Mouse (Mus musculus) CH12.LX (cell line): ENCODE data around the gene Usp42. TPM values are rescaled to one million over a fixed set of nuclear protein-coding genes. Genes with fewer than 3 reads are reported as not detected.

Source experiments
- DNase-seq: peaks from one replicate; pipeline ENCODE4 v3.0.0-alpha.2; 2013; ENCODE audit errors: extremely low read depth
- H3K27ac ChIP-seq: 2 replicates; pipeline ENCODE4 v1.5.1; 2012; ENCODE audit warnings: low read depth, mild to moderate bottlenecking, control low read depth, moderate library complexity; ENCODE audit not compliant: insufficient read depth
- H3K27me3 ChIP-seq: replicated peaks from 2 replicates; pipeline ENCODE3; 2012; ENCODE audit warnings: inconsistent platforms
- H3K36me3 ChIP-seq, 2 experiments: replicated peaks in 1 of 2; 2 replicates each; pipeline versions ENCODE3 to v1.6.1; 2012; ENCODE audit warnings: inconsistent platforms in 1 of 2, low read length in 1 of 2, mild to moderate bottlenecking in 1 of 2, mixed read lengths in 1 of 2, moderate library complexity in 1 of 2; ENCODE audit not compliant: control insufficient read depth in 1 of 2, insufficient read depth in 1 of 2
- H3K4me1 ChIP-seq, 2 experiments: 2 replicates each; pipeline ENCODE4 v1.6.1; 2012; ENCODE audit warnings: inconsistent platforms in 1 of 2, moderate library complexity in 1 of 2; ENCODE audit not compliant: insufficient read depth in 2 of 2, control insufficient read depth in 1 of 2
- H3K4me2 ChIP-seq: 2 replicates; pipeline ENCODE4 v1.6.1; 2012; ENCODE audit warnings: low read depth, mild to moderate bottlenecking, control low read depth; ENCODE audit not compliant: poor library complexity, insufficient read depth, severe bottlenecking
- H3K4me3 ChIP-seq, 3 experiments: fragments of 150-350 bp in 1 of 3; sonication (generic) in 1 of 3; replicated peaks in 1 of 3; 2 replicates each; pipeline versions ENCODE3 to v1.5.1; 2011 to 2012; ENCODE audit warnings: low read depth in 2 of 3, low read length in 2 of 3, mild to moderate bottlenecking in 2 of 3, moderate library complexity in 2 of 3, control low read depth in 1 of 3, improper control_type of control experiment in 1 of 3, inconsistent platforms in 1 of 3, mixed read lengths in 1 of 3; ENCODE audit not compliant: poor library complexity in 1 of 3
- H3K79me2 ChIP-seq: replicated peaks from 2 replicates; pipeline ENCODE4 v1.6.1; 2012; ENCODE audit warnings: mild to moderate bottlenecking, moderate library complexity; ENCODE audit not compliant: control insufficient read depth, poor library complexity, insufficient read depth, severe bottlenecking; ENCODE audit errors: extremely low read depth
- H3K9ac ChIP-seq: 2 replicates; pipeline ENCODE4 v1.6.1; 2012; ENCODE audit warnings: low read depth, mild to moderate bottlenecking, control low read depth, moderate library complexity; ENCODE audit not compliant: insufficient read depth
- H3K9me3 ChIP-seq: replicated peaks from 2 replicates; pipeline ENCODE3; 2012; ENCODE audit warnings: low read length, inconsistent platforms, mixed read lengths
- CTCF ChIP-seq, 2 experiments: IDR thresholded peaks in 1 of 2; conservative IDR thresholded peaks in 1 of 2; 2 replicates each; pipeline ENCODE4 v1.5.1; 2011 to 2012; ENCODE audit warnings: low read depth in 2 of 2, low read length in 2 of 2, improper control_type of control experiment in 1 of 2, inconsistent platforms in 1 of 2, mild to moderate bottlenecking in 1 of 2, moderate library complexity in 1 of 2
- E2F4 ChIP-seq: IDR thresholded peaks from 2 replicates; pipeline ENCODE4 v1.6.1; 2011; ENCODE audit warnings: low read depth, low read length, improper control_type of control experiment; ENCODE audit not compliant: insufficient replicate concordance
- ELF1 ChIP-seq: IDR thresholded peaks from 2 replicates; pipeline ENCODE4 v1.6.1; 2014; ENCODE audit warnings: low read depth, mild to moderate bottlenecking, inconsistent platforms, low read length, improper control_type of control experiment
- MAFK ChIP-seq: IDR thresholded peaks from 2 replicates; pipeline ENCODE4 v1.6.1; 2011; ENCODE audit warnings: low read length, improper control_type of control experiment; ENCODE audit not compliant: insufficient replicate concordance
- MXI1 ChIP-seq: IDR thresholded peaks from 2 replicates; pipeline ENCODE4 v1.6.1; 2011; ENCODE audit warnings: mild to moderate bottlenecking, low read depth, low read length, improper control_type of control experiment
- RAD21 ChIP-seq: IDR thresholded peaks from 2 replicates; pipeline ENCODE4 v1.6.1; 2011; ENCODE audit warnings: low read depth, mild to moderate bottlenecking, low read length, improper control_type of control experiment, moderate library complexity
- RCOR1 ChIP-seq: conservative IDR thresholded peaks from 2 replicates; pipeline ENCODE4 v1.6.1; 2012; ENCODE audit warnings: low read depth, mild to moderate bottlenecking, inconsistent platforms, low read length, improper control_type of control experiment
- SIN3A ChIP-seq: IDR thresholded peaks from 2 replicates; pipeline ENCODE4 v1.6.1; 2012; ENCODE audit warnings: low read length, improper control_type of control experiment, inconsistent platforms
- TBP ChIP-seq: conservative IDR thresholded peaks from 2 replicates; pipeline ENCODE4 v1.6.1; 2011; ENCODE audit warnings: low read depth, low read length, improper control_type of control experiment
- USF1 ChIP-seq: IDR thresholded peaks from 2 replicates; pipeline ENCODE4 v1.6.1; 2014; ENCODE audit warnings: low read depth, mild to moderate bottlenecking, inconsistent platforms, low read length, improper control_type of control experiment
- ZNF384 ChIP-seq: IDR thresholded peaks from 2 replicates; pipeline ENCODE4 v1.6.1; 2012; ENCODE audit warnings: low read depth, low read length, improper control_type of control experiment, inconsistent platforms
- dilution Hi-C: fragments of 300-500 bp; cut with MboI; formaldehyde crosslinking; loops from 2 replicates; pipeline ENCODE4 v1.14.3; 2020; ENCODE audit warnings: low sequenced_read_pairs; ENCODE audit not compliant: extremely low pct_unique_long_range_greater_than_20kb, extremely low pct_ligation_motif_present
- in situ Hi-C: fragments of 300-500 bp; cut with MboI; formaldehyde crosslinking; loops from 3 replicates; pipeline ENCODE4 v1.14.3; 2019; ENCODE audit warnings: low sequenced_read_pairs, low pct_ligation_motif_present, low pct_unique_long_range_greater_than_20kb, mixed read lengths
- polyA plus RNA-seq: library from polyadenylated mRNA; unstranded; fragments of >175 nt; gene quantifications from 2 replicates; pipeline ENCODE4 v1.2.1, GENCODE M21; 2012; ENCODE audit warnings: low read depth; ENCODE audit not compliant: insufficient read length
- total RNA-seq, 2 experiments: library from RNA; depleted of rRNA; stranded (reverse); fragments of 300-350 nt in 1 of 2; fragments of >200 nt in 1 of 2; gene quantifications; 2 replicates each; pipeline ENCODE4 v1.2.3; 2012 to 2014

Gene Usp42
- total and polyA plus RNA-seq, 3 experiments, result 4.3 to 14.6 (median 7.1) TPM

DNA sequence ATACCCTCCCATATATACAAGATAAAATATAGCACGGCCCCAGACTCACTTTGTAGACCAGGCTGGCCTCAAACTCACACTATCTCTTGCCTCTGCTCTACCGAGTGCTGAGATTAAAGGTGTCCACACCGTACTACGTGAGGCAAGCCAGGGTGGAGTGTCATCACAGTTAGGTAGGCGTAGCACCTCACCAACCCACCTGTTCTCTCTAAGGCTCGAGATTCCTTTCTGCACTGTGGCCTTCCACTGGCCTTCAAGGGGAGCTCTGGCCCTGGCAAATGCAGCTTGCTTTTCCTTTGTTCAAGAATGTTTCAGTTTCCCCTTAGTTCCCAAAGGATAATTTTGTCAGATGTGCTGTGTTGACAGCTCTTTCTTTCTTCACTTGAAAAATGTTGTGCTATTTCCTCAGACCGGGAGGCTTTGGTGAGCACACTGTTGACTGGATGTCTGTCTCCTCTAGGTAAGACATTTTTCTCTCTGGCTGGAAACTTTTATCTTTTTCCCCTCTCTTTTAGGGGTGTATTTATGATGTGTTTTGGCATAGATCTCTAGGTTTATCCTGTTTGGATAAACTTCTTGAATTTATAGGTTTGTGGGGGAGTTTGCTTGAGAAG is 68.9 kb downstream of the Usp42 start:
- no peak overlapping the region for H3K9ac ChIP-seq
- no peak for TF ChIP-seq SIN3A
- no peak for TF ChIP-seq CTCF (conservative IDR thresholded peaks at IDR 0.05 in 1 of 2, IDR thresholded peaks at IDR 0.05 in 1 of 2; ENCODE audit: low read depth in 2 of 2, low read length in 2 of 2)
- no peak for TF ChIP-seq MXI1
- no peak for TF ChIP-seq RAD21
- TF ChIP-seq TBP, result no peak
- no peak for TF ChIP-seq USF1
- no peak for TF ChIP-seq E2F4
- no peak for TF ChIP-seq MAFK
- no peak for TF ChIP-seq RCOR1
- no peak for TF ChIP-seq ELF1
- no peak for TF ChIP-seq ZNF384
- TF ChIP-seq, all 38 proteins: peak for 0
- Histone ChIP-seq H3K9me3 (no peaks in the 10 kb centered on the region), H3K79me2 (no peaks in the 10 kb centered on the region), H3K4me1 (no peaks in the 10 kb centered on the region), H3K36me3 (no peaks in the 10 kb centered on the region), H3K4me2 (no peak overlapping the region), H3K4me3 (no peak overlapping the region), H3K27ac (no peak overlapping the region), H3K27me3 (no peaks in the 10 kb centered on the region)
- DNase-seq, result no peak
- dilution Hi-C loops, result no loop called here
- in situ Hi-C loops, result no loop called here

Other genes starting within 250 kb of the Usp42 start
- gene Rac1, start 204.2 kb downstream of the Usp42 start, total RNA-seq (2012; rRNA removed), result 138 and 144 TPM in 2 replicates
- gene Rac1, start 204.2 kb downstream of the Usp42 start, total RNA-seq (2014; rRNA removed), result 199 and 201 TPM in 2 replicates
- 222 and 256 TPM in 2 replicates for gene Rac1, start 204.2 kb downstream of the Usp42 start, polyA plus RNA-seq
- gene Cyth3, start 109.8 kb downstream of the Usp42 start, total RNA-seq (2012; rRNA removed), result 3.3 and 3.4 TPM in 2 replicates
- 4.8 and 5.9 TPM in 2 replicates for gene Cyth3, start 109.8 kb downstream of the Usp42 start, total RNA-seq (2014; rRNA removed)
- gene Cyth3, start 109.8 kb downstream of the Usp42 start, polyA plus RNA-seq, result 5.4 and 5.6 TPM in 2 replicates
- gene Eif2ak1, start 85.5 kb upstream of the Usp42 start, total RNA-seq (2012; rRNA removed), result 13.4 and 15.2 TPM in 2 replicates
- 11.0 and 11.9 TPM in 2 replicates for gene Eif2ak1, start 85.5 kb upstream of the Usp42 start, total RNA-seq (2014; rRNA removed)
- 26.7 and 26.9 TPM in 2 replicates for gene Eif2ak1, start 85.5 kb upstream of the Usp42 start, polyA plus RNA-seq
- 0.08 and 0.13 TPM in 2 replicates for gene Ankrd61, start 165.4 kb upstream of the Usp42 start, total RNA-seq (2012; rRNA removed)
- not detected in 2 replicates for gene Ankrd61, start 165.4 kb upstream of the Usp42 start, total RNA-seq (2014; rRNA removed)
- 0.50 and 0.89 TPM in 2 replicates for gene Ankrd61, start 165.4 kb upstream of the Usp42 start, polyA plus RNA-seq
- gene Aimp2, start 177.6 kb upstream of the Usp42 start, total RNA-seq (2012; rRNA removed), result 110 and 131 TPM in 2 replicates
- 98.5 and 111 TPM in 2 replicates for gene Aimp2, start 177.6 kb upstream of the Usp42 start, total RNA-seq (2014; rRNA removed)
- gene Aimp2, start 177.6 kb upstream of the Usp42 start, polyA plus RNA-seq, result 144 and 154 TPM in 2 replicates
- gene Pms2, start 177.7 kb upstream of the Usp42 start, total RNA-seq (2012; rRNA removed), result 22.2 and 25.9 TPM in 2 replicates
- gene Pms2, start 177.7 kb upstream of the Usp42 start, total RNA-seq (2014; rRNA removed), result 29.6 and 31.8 TPM in 2 replicates
- 25.6 and 29.9 TPM in 2 replicates for gene Pms2, start 177.7 kb upstream of the Usp42 start, polyA plus RNA-seq
- gene Gm42421, start 195.9 kb upstream of the Usp42 start, total RNA-seq (2012; rRNA removed), result 1.0 TPM in 1 of 2 replicates, not detected in the other
- gene Gm42421, start 195.9 kb upstream of the Usp42 start, total RNA-seq (2014; rRNA removed), result 0.59 TPM in 1 of 2 replicates, not detected in the other
- gene Gm42421, start 195.9 kb upstream of the Usp42 start, polyA plus RNA-seq, result 1.3 and 1.4 TPM in 2 replicates
- 0.25 and 0.30 TPM in 2 replicates for gene Rsph10b, start 200.8 kb upstream of the Usp42 start, total RNA-seq (2012; rRNA removed)
- gene Rsph10b, start 200.8 kb upstream of the Usp42 start, total RNA-seq (2014; rRNA removed), result 0.28 TPM in 1 of 2 replicates, not detected in the other
- 0.31 and 0.34 TPM in 2 replicates for gene Rsph10b, start 200.8 kb upstream of the Usp42 start, polyA plus RNA-seq